Mouse (Mus musculus): ENCODE results near the gene Tbc1d10b.
"Not testable (repeated sequence)": the region's sequence is repeated elsewhere in the genome, so short reads cannot be mapped to it uniquely, and the experiment has no call there.

The Tbc1d10b gene

GRCm38 (mm10) chr7:127208295-127208552, at the start of gene Tbc1d10b:
Gene Tbc1d10b (minus strand): TSS chr7:127208468.
- no peak for DNase-seq (ENCODE audit: low read depth, low spot score)

- no peak for DNase-seq (ENCODE audit: low read depth, low spot score)
Observed at GRCm38 (mm10) chr7:127256518-127256917, 48.2 kb upstream of the Tbc1d10b start.

- no peak for DNase-seq (ENCODE audit: low read depth, low spot score)
Observed at GRCm38 (mm10) chr7:127255965-127256364, 47.7 kb upstream of the Tbc1d10b start.

GRCm38 (mm10) chr7:127255008-127255407, 46.7 kb upstream of the Tbc1d10b start:
- no peak for DNase-seq (ENCODE audit: low read depth, low spot score)

DNA sequence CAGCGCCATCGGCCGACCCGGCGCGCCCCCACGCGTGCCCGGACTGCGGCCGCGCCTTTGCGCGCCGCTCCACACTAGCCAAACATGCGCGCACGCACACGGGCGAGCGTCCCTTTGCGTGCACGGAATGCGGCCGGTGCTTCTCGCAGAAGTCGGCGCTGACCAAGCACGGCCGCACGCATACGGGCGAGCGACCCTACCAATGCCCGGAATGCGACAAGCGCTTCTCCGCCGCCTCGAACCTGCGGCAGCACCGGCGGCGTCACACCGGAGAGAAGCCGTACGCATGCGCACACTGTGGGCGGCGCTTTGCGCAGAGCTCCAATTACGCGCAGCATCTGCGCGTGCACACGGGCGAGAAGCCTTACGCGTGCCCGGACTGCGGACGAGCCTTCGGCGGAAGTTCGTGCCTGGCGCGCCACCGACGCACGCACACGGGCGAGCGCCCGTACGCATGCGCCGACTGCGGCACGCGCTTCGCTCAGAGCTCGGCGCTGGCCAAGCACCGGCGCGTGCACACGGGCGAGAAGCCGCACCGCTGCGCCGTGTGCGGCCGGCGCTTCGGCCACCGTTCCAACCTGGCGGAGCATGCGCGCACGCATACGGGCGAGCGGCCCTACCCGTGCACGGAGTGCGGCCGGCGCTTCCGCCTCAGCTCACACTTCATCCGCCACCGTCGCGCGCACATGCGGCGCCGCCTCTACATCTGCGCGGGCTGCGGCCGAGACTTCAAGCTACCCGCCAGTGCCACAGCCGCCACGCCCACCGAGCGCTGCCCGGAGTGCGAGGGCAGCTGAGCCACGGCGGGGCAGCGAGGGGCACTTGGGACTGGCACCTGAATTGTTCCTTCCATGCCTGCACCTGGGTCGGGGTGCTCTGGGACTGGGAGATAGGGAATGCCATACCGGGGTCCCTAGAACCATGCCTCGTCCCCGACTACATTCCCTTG, 45.8 kb upstream of the Tbc1d10b start:
- peak; percentile 95 for DNase-seq (ENCODE audit: low read depth, low spot score)

DNA sequence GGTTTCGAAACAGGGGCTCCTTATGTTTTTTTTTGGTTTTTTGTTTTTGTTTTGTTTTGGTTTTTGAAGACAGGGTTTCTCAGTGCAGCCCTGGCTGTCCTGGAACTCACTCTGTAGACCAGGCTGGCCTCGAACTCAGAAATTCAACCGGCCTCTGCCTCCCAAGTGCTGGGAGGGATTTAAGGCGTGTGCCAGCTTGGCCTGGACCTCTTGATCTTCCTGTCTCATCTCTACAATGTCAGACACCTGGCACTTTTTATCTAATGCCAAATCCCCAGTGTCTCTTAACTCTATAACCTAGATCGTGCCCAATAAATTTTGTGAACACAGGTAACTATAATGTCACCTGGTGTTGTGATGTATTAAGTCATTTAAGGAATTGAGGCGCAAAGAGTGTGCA, 45.1 kb upstream of the Tbc1d10b start:
- DNase-seq (ENCODE audit: low read depth, low spot score): no peak

DNA sequence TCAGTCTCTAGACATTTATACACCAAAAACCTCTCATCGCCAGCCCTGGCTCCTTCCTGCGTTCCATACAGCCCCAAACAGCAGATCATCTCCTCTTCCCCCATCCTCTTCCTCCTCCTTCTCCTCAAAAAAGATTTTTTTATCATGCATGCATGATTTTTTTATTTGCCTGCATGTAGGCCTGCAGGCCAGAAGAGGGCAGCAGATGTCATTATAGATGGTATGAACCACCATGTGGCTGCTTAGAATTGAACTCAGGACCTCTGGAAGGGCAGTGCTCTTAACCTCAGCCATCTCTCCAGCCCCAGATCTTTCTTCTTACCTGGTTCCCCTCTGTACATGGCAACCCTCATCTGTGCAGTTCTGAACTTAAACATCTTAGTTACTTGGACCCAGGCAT, 44.1 kb upstream of the Tbc1d10b start:
- no peak for DNase-seq (ENCODE audit: low read depth, low spot score)

- not testable (repeated sequence) for DNase-seq (ENCODE audit: low read depth, low spot score)
Observed at GRCm38 (mm10) chr7:127250511-127250910, 42.2 kb upstream of the Tbc1d10b start.

- DNase-seq (ENCODE audit: low read depth, low spot score): no peak
Observed at GRCm38 (mm10) chr7:127244658-127245510, 36.6 kb upstream of the Tbc1d10b start.

- peak; percentile 81 for DNase-seq (ENCODE audit: low read depth, low spot score)
Observed at GRCm38 (mm10) chr7:127243870-127244657, 35.8 kb upstream of the Tbc1d10b start, which contains the start of gene Zfp771. Gene Zfp771 (plus strand): TSS chr7:127244274.

GRCm38 (mm10) chr7:127243361-127243867, 35.1 kb upstream of the Tbc1d10b start:
- no peak for DNase-seq (ENCODE audit: low read depth, low spot score)

GRCm38 (mm10) chr7:127234777-127235176, 26.5 kb upstream of the Tbc1d10b start:
- DNase-seq (ENCODE audit: low read depth, low spot score): no peak

GRCm38 (mm10) chr7:127233765-127234164, 25.5 kb upstream of the Tbc1d10b start:
- no peak for DNase-seq (ENCODE audit: low read depth, low spot score)

DNA sequence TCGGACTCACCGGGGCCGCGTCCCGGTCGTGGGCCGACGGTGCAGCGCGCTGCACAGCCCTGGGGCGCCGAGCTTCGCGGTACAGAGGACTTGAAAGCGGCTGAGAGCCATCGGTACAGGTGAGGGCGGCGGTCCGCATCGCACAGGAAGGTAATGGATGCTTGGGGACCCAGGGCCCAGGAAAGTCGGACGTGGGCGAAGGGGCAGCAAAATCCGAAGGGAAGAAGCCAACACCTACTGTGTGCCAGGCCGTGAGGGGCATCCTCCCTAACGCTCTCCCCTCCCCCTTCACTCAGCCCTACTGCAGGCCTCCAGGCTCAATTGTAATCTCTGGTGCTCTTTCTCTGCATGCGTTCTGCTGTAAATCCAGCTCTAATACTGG, 25.1 kb upstream of the Tbc1d10b start:
- DNase-seq (ENCODE audit: low read depth, low spot score): no peak

GRCm38 (mm10) chr7:127232622-127233367, 24.5 kb upstream of the Tbc1d10b start, which contains the start of the genes Zfp553 and Sept1:
Gene Zfp553 (plus strand): TSS chr7:127233061.
Gene Sept1 (minus strand): TSS chr7:127233130.
- peak; percentile 75 for DNase-seq (ENCODE audit: low read depth, low spot score)

DNA sequence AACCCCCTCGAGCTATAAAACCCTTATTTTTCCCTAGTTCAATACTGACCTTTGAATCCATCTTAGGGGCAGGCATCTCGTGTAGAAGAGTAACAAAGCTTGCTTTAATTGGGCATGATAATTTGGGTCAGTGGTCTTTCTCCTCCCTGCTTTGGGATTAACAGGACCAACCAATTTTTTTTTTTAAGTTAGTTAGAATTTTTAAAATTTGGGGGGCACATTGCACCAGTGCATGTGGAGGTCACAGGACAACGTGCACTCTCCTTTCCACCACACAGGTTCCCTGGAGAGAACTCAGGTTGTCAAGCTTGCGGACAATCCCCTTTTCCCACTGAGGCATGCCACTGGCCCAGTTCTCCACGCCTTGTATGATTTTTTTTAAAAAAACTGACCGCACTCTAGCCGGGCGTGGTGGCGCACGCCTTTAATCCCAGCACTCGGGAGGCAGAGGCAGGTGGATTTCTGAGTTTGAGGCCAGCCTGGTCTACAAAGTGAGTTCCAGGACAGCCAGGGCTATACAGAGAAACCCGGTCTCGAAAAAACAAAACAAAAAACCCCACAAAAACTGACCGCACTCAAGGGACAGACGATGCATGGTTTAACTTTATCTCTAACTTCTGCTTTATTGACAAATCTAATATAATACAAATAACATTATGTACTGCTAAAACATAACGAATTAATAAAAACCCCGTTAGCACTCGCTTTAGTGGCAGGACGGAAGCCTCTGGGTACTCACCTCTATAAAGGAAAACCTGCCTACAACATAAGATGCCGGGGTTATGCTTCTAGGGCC, 23.8 kb upstream of the Tbc1d10b start:
- DNase-seq (ENCODE audit: low read depth, low spot score): no peak

DNA sequence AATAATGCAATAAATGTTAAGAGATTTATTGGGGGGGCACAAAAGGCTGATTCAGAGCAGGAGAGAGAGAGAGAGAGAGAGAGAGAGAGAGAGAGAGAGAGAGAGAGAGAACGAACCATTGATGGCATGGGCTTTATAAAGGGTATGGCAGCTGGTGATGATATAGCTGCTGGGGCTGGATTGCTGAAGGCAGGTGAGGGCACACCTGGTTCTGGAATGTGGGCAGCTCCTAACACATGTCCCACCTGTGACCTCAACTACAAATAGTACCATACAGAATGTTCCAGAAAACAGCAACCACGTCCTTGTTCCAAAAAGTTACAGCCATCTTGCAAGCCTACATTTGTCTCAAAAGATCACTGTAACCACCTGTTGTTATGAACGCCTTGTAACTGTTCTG, 23.1 kb upstream of the Tbc1d10b start:
- no peak for DNase-seq (ENCODE audit: low read depth, low spot score)

- peak; percentile 65 for DNase-seq (ENCODE audit: low read depth, low spot score)
Observed at GRCm38 (mm10) chr7:127228615-127229303, 20.5 kb upstream of the Tbc1d10b start.
